Mouse (Mus musculus): ENCODE data around the gene Phc2. TPM values are rescaled to one million over a fixed set of nuclear protein-coding genes. Genes with fewer than 3 reads are reported as not detected.

Gene Phc2
- 35.4 TPM for polyA plus RNA-seq (2015; fragmentation: Illumina TruSeq; extraction: RNeasy Lipid Tissue Mini Kit (QIAGEN cat#74804); ENCODE audit: insufficient read depth, low replicate concordance)

DNA sequence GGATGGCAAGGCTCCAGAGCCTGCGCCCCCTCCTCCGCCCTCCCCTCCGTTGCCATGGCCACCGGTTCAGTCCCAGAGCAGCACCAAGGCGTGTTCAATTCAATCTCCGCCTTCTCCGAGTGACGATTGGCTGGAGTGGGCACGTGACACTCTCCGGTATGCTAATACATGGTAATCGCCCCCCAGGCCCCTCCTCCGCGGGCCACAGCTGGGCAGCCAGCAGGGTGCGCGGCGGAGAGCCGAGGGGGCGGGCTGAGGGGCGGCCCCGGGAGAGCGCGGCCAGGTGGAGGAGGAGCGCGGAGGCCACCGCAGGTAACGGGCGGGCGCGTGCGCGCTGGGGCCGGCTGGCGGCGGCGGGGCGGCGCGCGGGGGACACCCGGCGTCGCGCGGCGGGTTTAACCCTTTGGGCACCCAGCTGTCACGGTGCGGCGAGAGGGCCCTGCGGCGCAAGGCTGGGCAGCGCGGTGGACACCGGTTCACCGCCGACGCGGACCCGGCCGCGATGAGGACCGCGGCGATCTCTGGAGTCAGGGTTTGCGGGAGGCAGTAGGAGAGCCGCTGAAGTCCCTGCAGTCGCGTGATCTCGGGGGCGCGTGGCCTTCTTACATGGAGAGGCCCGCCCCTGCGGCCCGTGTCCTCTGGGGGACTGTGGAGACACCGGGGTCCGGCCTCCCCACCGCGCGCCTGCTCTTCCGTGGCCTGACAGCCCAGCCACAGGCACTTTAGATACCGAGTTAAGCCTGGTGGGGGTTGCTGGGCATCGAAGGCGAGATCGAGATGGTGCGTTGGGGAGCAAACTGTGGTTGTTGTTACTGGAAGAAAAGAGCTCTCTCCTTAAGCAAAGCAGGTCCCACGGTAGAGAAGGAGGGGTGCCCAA lies at the start of gene Phc2:
Gene Phc2 (plus strand): TSS at position 198 of the 877 bp plus-strand sequence.

DNA sequence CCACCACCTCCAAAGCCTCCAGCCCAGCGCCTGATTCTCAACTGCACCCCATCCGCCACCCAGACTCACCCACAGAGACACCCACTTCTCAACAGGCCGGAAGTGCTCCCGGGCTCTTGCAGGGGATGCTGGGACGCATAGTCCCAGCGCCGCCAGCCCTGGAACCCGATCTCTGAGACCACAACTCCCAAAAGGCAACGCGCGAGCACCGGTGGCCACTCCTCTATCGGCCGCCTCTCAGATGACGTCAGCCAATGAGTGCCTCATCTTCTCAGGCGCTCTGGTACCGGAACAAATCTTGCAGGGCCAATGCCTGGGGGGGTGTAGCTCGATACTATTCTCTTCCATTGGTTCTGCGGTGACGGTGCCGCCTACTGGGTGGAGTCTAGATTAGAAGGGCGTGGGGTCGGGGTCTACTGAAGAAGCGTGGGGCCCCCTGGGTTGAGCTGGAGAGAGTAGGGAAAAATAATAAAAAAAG lies 44.5 kb upstream of the Phc2 start, which contains the start of gene Zscan20:
Gene Zscan20 (minus strand): TSS at position 174 of the 478 bp plus-strand sequence.

DNA sequence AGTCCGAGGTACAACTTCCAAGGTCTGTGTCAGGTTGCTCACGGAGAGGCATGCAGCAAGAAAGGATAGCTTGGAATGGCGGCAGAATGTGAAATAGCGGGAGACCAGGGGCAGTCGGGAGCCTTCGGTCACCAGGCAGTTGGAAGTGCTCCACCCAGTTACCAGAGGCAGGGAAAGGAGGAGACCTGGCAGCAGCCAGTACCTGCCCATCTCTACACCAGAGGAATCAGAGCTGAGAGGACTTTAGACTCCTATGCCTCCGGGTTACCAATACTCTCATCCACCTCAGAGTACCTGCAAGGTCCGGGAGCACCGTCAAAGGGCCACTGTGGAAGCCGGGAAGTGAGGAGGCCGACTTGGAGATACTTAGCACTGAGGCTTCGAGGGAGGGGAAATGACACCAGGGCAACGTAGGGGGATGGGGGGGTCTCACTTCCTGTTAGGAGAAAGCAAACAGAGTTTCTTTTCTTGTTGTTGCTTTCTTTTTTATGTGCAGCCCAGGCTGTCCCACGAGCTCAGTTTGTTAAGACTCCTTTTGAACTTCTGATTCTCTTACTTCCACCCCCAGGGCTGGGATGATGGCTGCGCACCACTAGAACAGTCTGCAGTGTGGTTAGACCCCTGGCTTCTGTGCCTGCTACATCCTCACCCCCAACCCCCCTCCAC lies 36.1 kb upstream of the Phc2 start, which contains the start of gene Tlr12:
Gene Tlr12 (minus strand): TSS at position 374 of the 666 bp plus-strand sequence.

DNA sequence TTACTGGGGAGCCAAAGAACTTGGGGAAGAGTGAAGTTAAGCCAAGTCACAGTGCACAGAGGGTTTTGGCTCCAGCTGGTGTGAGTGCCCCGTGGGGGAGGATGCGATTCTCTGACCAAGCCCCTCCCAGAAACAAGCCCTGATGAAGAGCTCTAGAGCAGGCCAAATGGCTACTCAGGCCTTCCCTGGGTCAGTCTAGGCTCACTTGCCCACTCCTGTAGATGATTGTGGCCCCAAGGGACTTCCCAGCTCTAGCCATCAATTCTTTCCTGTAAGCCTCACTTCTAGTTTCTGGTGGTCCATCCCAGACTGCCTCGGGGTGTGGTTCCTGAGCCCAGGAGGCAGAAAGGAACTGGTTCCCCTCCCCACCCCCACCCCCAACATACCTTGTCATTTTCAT lies 100.6 kb downstream of the Phc2 start, which contains the start of gene A3galt2:
Gene A3galt2 (plus strand): TSS at position 301 of the 400 bp plus-strand sequence.

Other genes starting within 250 kb of the Phc2 start
- 12.2 TPM for gene Zscan20, start 44.6 kb upstream of the Phc2 start, polyA plus RNA-seq (2015; fragmentation: Illumina TruSeq; extraction: RNeasy Lipid Tissue Mini Kit (QIAGEN cat#74804); ENCODE audit: insufficient read depth, low replicate concordance)
- 7.2 TPM for gene Tlr12, start 36.1 kb upstream of the Phc2 start, polyA plus RNA-seq (2015; fragmentation: Illumina TruSeq; extraction: RNeasy Lipid Tissue Mini Kit (QIAGEN cat#74804); ENCODE audit: insufficient read depth, low replicate concordance)
- 0.35 TPM for gene A3galt2, start 100.7 kb downstream of the Phc2 start, polyA plus RNA-seq (2015; fragmentation: Illumina TruSeq; extraction: RNeasy Lipid Tissue Mini Kit (QIAGEN cat#74804); ENCODE audit: insufficient read depth, low replicate concordance)
- gene Zfp362, start 151.3 kb downstream of the Phc2 start, polyA plus RNA-seq (2015; fragmentation: Illumina TruSeq; extraction: RNeasy Lipid Tissue Mini Kit (QIAGEN cat#74804); ENCODE audit: insufficient read depth, low replicate concordance): 16.8 TPM
- 3.1 TPM for gene Trim62, start 228.9 kb downstream of the Phc2 start, polyA plus RNA-seq (2015; fragmentation: Illumina TruSeq; extraction: RNeasy Lipid Tissue Mini Kit (QIAGEN cat#74804); ENCODE audit: insufficient read depth, low replicate concordance)